Mouse (Mus musculus): ENCODE measurements at regions not wholly inside any gene's neighbourhood (a gene's known extent, or its start where the extent isn't known, plus 50 kb on each side); places are given as distances from the start of the nearest gene placed in this dataset.

- no peak for TF ChIP-seq CTCF (IDR thresholded peaks at IDR 0.05; ENCODE audit: low read depth)
- TF ChIP-seq EP300 (optimal IDR thresholded peaks at IDR 0.05) = no peak
These were observed 411.1 kb upstream of the Sox9 start for GRCm38 (mm10) chr11:112370941-112371340.
